Mouse (Mus musculus): ENCODE measurements at regions not wholly inside any gene's neighbourhood (a gene's known extent, or its start where the extent isn't known, plus 50 kb on each side); places are given as distances from the start of the nearest gene placed in this dataset.

DNA sequence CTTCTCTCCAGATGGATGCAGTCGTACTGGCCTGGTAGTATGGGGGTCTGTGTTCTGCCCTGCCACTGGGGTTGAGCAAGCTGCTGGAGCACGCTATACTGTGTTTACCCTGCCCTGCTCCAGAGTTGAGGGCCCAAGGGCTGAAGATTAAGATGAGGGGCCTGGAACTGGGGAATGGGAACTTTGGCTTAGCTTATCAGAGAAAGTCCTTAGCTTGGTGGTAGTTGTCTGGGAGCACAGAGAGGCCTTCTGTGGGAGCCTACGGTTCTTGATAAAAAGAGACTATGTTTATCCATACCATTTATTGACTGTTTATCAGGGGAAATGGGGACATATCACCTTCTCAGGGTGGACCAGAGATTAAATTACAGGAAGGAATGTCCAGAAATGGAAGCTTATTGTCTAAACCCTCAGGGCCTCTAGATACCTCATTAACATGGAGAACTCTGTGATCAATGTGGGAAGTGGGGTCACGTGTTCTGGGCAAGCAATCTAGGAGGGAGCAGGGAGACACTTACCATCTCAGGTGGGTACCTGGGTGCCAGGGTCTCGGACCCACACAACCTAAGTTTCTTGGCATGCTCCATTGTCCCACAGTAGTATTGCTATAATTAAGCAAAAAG is 58.7 kb downstream of the Mycn start:
- H3K27ac ChIP-seq (ENCODE audit: control insufficient read depth, insufficient read depth, low read depth, low read length), result no peak overlapping the region
- H3K36me3 ChIP-seq (ENCODE audit: control insufficient read depth, insufficient read depth, low read length), result no peaks in the 10 kb centered on the region
- TF ChIP-seq POLR2A (IDR thresholded peaks at IDR 0.05; ENCODE audit: control insufficient read depth, low read depth, low read length) (no peak), CTCF (IDR thresholded peaks at IDR 0.05; ENCODE audit: control insufficient read depth, insufficient read depth, insufficient replicate concordance, low read depth, low read length) (no peak)
- H3K27me3 ChIP-seq (ENCODE audit: control insufficient read depth, insufficient read depth, low read length), result no peaks in the 10 kb centered on the region
- H3K4me1 ChIP-seq (ENCODE audit: control insufficient read depth, insufficient read depth, low read length), result no peaks in the 10 kb centered on the region
- H3K4me3 ChIP-seq (ENCODE audit: control insufficient read depth, low read depth, low read length), result no peak overlapping the region

DNA sequence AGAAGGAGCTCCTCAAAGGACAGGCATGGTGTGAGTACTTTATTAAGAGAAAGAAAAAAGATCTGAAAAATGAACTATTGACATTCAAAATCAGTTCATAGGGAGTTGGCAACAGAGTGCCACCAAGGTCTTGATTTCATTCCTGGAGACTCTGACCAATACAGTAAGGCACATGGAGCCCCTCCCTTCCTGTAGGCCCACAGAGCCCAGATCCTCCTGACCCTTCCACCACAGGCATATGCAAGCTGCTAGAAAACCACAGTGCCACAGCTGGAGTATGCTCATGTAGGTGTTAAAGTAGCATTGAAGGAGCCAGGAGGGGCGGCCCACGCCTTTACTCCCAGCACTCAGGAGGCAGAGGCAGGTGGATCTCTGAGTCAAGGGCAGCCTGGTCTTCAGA is 63.7 kb downstream of the Mycn start:
- Histone ChIP-seq H3K4me1 (ENCODE audit: control insufficient read depth, insufficient read depth, low read length) (no peaks in the 10 kb centered on the region), H3K4me3 (ENCODE audit: control insufficient read depth, low read depth, low read length) (no peak overlapping the region), H3K27ac (ENCODE audit: control insufficient read depth, insufficient read depth, low read depth, low read length) (no peak overlapping the region), H3K27me3 (ENCODE audit: control insufficient read depth, insufficient read depth, low read length) (no peaks in the 10 kb centered on the region), H3K36me3 (ENCODE audit: control insufficient read depth, insufficient read depth, low read length) (no peaks in the 10 kb centered on the region)
- TF ChIP-seq CTCF (IDR thresholded peaks at IDR 0.05; ENCODE audit: control insufficient read depth, insufficient read depth, insufficient replicate concordance, low read depth, low read length) (no peak), POLR2A (IDR thresholded peaks at IDR 0.05; ENCODE audit: control insufficient read depth, low read depth, low read length) (no peak)

DNA sequence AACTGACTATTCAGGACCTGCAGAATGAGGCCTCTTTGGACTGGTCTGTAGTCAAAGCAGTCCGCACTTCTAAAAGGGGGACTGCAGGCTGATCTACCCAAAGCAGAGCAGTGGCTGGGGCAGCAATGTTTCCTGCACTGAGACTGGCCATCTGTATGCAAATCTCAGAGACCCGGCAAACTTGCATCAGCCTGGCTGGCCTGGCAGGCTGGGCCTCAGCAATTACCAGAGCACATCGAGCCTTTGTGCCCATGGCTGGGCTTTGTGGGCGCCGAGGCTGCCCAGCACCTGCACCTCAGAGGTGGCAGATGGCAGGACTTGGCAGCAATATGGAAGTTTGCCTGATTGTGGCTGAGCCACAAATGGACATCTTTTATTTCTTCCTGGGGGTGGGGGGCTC is 64.2 kb downstream of the Mycn start:
- no peak overlapping the region for H3K27ac ChIP-seq (ENCODE audit: control insufficient read depth, insufficient read depth, low read depth, low read length)
- H3K27me3 ChIP-seq (ENCODE audit: control insufficient read depth, insufficient read depth, low read length), result no peaks in the 10 kb centered on the region
- TF ChIP-seq CTCF (IDR thresholded peaks at IDR 0.05; ENCODE audit: control insufficient read depth, insufficient read depth, insufficient replicate concordance, low read depth, low read length) (no peak), POLR2A (IDR thresholded peaks at IDR 0.05; ENCODE audit: control insufficient read depth, low read depth, low read length) (no peak)
- H3K4me3 ChIP-seq (ENCODE audit: control insufficient read depth, low read depth, low read length), result no peak overlapping the region
- no peaks in the 10 kb centered on the region for H3K36me3 ChIP-seq (ENCODE audit: control insufficient read depth, insufficient read depth, low read length)
- H3K4me1 ChIP-seq (ENCODE audit: control insufficient read depth, insufficient read depth, low read length), result no peaks in the 10 kb centered on the region

DNA sequence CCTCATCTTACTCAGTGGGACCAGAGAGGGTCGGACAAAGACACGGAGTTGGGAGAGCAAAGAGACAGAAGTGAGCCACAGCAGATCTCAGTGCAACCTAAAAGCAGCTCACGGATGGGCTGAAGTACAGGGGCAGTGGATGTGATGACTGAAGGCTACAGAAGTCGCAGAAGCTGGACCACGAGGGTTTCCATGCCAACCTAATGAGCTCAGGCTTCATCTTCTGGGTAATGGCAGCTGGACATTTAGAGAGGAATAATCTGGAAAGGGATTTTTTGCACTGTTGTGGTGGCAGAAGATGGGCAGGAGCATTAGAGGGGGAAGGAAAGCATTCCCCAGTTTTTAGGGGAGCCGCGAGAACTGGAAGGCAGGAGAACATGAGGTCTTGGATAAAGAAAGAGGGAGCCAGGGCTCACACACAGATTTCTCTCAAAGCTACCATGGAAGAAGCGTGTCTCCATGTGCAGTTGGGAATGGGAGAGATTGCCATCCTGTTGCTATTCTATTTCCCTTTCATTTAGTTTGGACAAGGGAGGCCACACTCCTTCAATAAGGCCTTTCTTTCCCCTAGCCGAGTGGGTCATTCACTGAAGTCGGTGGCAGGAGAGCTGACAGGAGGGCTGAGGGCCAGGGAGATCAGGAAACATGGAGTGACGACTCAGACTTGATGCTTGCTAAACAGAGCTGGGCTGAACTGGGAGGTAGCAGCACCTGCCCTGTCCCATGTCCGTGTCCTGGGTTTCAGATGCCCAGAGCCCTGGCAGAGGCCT is 65.6 kb downstream of the Mycn start:
- Histone ChIP-seq H3K36me3 (ENCODE audit: control insufficient read depth, insufficient read depth, low read length) (no peaks in the 10 kb centered on the region), H3K27ac (ENCODE audit: control insufficient read depth, insufficient read depth, low read depth, low read length) (no peak overlapping the region), H3K27me3 (ENCODE audit: control insufficient read depth, insufficient read depth, low read length) (no peaks in the 10 kb centered on the region), H3K4me1 (ENCODE audit: control insufficient read depth, insufficient read depth, low read length) (no peaks in the 10 kb centered on the region), H3K4me3 (ENCODE audit: control insufficient read depth, low read depth, low read length) (no peak overlapping the region)
- no peak for TF ChIP-seq CTCF (IDR thresholded peaks at IDR 0.05; ENCODE audit: control insufficient read depth, insufficient read depth, insufficient replicate concordance, low read depth, low read length)
- TF ChIP-seq POLR2A (IDR thresholded peaks at IDR 0.05; ENCODE audit: control insufficient read depth, low read depth, low read length), result no peak

DNA sequence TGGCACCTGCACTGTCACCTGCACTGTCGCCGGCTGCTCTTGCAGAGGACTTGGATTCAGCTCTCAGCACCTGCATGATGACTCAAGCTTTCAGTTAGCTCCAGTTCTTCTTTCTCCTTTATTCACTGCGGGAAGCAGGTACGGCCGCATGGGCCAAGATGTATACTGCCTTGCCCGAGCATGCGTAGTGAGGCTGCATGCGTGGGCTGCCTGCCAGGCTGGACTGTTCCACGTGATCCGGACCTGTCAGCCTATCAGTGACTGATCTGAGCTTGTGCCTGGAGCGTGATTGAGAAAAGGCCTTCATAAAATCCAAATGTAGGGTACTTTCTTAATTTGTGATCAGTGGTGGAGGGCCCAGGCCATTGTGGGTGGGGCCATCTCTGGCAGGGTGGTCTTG is 68.2 kb downstream of the Mycn start:
- no peak overlapping the region for H3K4me3 ChIP-seq (ENCODE audit: control insufficient read depth, low read depth, low read length)
- H3K27ac ChIP-seq (ENCODE audit: control insufficient read depth, insufficient read depth, low read depth, low read length), result no peak overlapping the region
- no peaks in the 10 kb centered on the region for H3K27me3 ChIP-seq (ENCODE audit: control insufficient read depth, insufficient read depth, low read length)
- no peaks in the 10 kb centered on the region for H3K4me1 ChIP-seq (ENCODE audit: control insufficient read depth, insufficient read depth, low read length)
- H3K36me3 ChIP-seq (ENCODE audit: control insufficient read depth, insufficient read depth, low read length), result no peaks in the 10 kb centered on the region
- TF ChIP-seq CTCF (IDR thresholded peaks at IDR 0.05; ENCODE audit: control insufficient read depth, insufficient read depth, insufficient replicate concordance, low read depth, low read length), result no peak
- TF ChIP-seq POLR2A (IDR thresholded peaks at IDR 0.05; ENCODE audit: control insufficient read depth, low read depth, low read length), result no peak

DNA sequence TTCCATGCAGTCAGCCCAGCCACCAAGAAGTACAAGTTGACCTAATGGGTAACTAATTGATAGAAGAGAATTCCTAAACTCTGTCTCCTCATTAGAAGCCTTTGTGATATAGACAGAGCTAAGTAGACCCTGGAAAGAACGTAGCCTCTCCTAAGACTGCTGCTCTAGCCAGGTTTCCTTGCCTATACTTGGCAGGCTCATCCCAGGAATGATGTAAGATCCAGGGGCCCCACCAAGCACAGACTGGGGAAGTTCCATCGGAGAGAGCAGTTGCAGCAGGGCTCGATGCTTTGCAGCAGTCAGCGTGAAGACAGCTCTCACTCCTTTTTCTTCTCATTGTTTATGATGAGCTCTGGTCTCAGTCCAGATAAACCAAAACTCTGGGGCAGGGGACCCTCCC is 68.7 kb downstream of the Mycn start:
- H3K27ac ChIP-seq (ENCODE audit: control insufficient read depth, insufficient read depth, low read depth, low read length), result no peak overlapping the region
- H3K4me3 ChIP-seq (ENCODE audit: control insufficient read depth, low read depth, low read length), result no peak overlapping the region
- no peaks in the 10 kb centered on the region for H3K27me3 ChIP-seq (ENCODE audit: control insufficient read depth, insufficient read depth, low read length)
- TF ChIP-seq POLR2A (IDR thresholded peaks at IDR 0.05; ENCODE audit: control insufficient read depth, low read depth, low read length), result no peak
- TF ChIP-seq CTCF (IDR thresholded peaks at IDR 0.05; ENCODE audit: control insufficient read depth, insufficient read depth, insufficient replicate concordance, low read depth, low read length), result no peak
- H3K36me3 ChIP-seq (ENCODE audit: control insufficient read depth, insufficient read depth, low read length), result no peaks in the 10 kb centered on the region
- H3K4me1 ChIP-seq (ENCODE audit: control insufficient read depth, insufficient read depth, low read length), result no peaks in the 10 kb centered on the region

DNA sequence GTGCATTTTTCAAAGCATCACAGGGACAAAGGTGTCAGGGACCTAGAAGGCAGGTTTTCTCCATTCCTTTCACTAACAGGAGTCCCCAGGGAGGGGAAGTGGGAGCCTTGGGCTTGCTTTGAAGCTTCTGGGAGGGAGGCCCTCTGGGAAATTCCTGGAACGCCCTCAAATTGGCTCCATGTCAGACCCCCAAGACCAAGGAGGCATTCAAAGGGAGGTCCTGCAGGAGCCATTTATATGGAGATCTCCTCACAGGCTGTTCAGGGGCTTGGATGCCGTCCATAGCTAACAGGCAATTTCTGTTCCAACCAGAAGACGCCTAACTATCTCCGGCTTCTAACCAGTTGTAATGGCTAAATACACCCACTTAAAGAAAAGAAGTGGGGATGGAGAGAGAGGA is 70.4 kb downstream of the Mycn start:
- no peak overlapping the region for H3K27ac ChIP-seq (ENCODE audit: control insufficient read depth, insufficient read depth, low read depth, low read length)
- H3K4me1 ChIP-seq (ENCODE audit: control insufficient read depth, insufficient read depth, low read length), result no peaks in the 10 kb centered on the region
- H3K36me3 ChIP-seq (ENCODE audit: control insufficient read depth, insufficient read depth, low read length), result no peaks in the 10 kb centered on the region
- no peak for TF ChIP-seq CTCF (IDR thresholded peaks at IDR 0.05; ENCODE audit: control insufficient read depth, insufficient read depth, insufficient replicate concordance, low read depth, low read length)
- no peak for TF ChIP-seq POLR2A (IDR thresholded peaks at IDR 0.05; ENCODE audit: control insufficient read depth, low read depth, low read length)
- H3K27me3 ChIP-seq (ENCODE audit: control insufficient read depth, insufficient read depth, low read length), result no peaks in the 10 kb centered on the region
- no peak overlapping the region for H3K4me3 ChIP-seq (ENCODE audit: control insufficient read depth, low read depth, low read length)
